Mouse (Mus musculus): Measurements from ENCODE around the gene Lancl3. TPM values are rescaled to one million over a fixed set of nuclear protein-coding genes. Genes with fewer than 3 reads are reported as not detected.
A peak's percentile ranks its signal among the peaks of the same experiment; 100 is the strongest.

Gene Lancl3
- 1 to 10 TPM; 5.8 to 6.9 TPM for total RNA-seq (2021)

GRCm38 (mm10) chrX:9199761-9200371 is at the start of gene Lancl3:
Gene Lancl3 (plus strand): TSS chrX:9199902.
- DNase-seq (ENCODE audit: low spot score in 2 of 2), result peak in 1 of 2 experiments; percentile 14
- intact Hi-C loops (cut with DNase I), result no loop called here

- DNase-seq (ENCODE audit: low spot score in 2 of 2), result no peak
- intact Hi-C loops (cut with DNase I), result no loop called here
These were observed 20.7 kb upstream of the Lancl3 start for GRCm38 (mm10) chrX:9179011-9179410.

GRCm38 (mm10) chrX:9181570-9181969 is 18.1 kb upstream of the Lancl3 start:
- intact Hi-C loops (cut with DNase I), result no loop called here
- DNase-seq (ENCODE audit: low spot score in 2 of 2), result no peak

GRCm38 (mm10) chrX:9200380-9200917 is 747 bp downstream of the Lancl3 start:
- peak; percentile 8 to 20 for DNase-seq (ENCODE audit: low spot score in 2 of 2)
- intact Hi-C loops (cut with DNase I), result no loop called here

- intact Hi-C loops (cut with DNase I), result no loop called here
- peak in 1 of 2 experiments; percentile 4 for DNase-seq (ENCODE audit: low spot score in 2 of 2)
These were observed 2.3 kb downstream of the Lancl3 start for GRCm38 (mm10) chrX:9201954-9202353.

GRCm38 (mm10) chrX:9202781-9203405 is 3.2 kb downstream of the Lancl3 start:
- DNase-seq (ENCODE audit: low spot score in 2 of 2), result no peak
- intact Hi-C loops (cut with DNase I), result no loop called here

GRCm38 (mm10) chrX:9205121-9205520 is 5.4 kb downstream of the Lancl3 start:
- intact Hi-C loops (cut with DNase I), result no loop called here
- DNase-seq (ENCODE audit: low spot score in 2 of 2), result no peak

GRCm38 (mm10) chrX:9216244-9216643 is 16.5 kb downstream of the Lancl3 start:
- DNase-seq (ENCODE audit: low spot score in 2 of 2), result no peak
- intact Hi-C loops (cut with DNase I), result no loop called here

GRCm38 (mm10) chrX:9219570-9219969 is 19.9 kb downstream of the Lancl3 start:
- no peak for DNase-seq (ENCODE audit: low spot score in 2 of 2)
- intact Hi-C loops (cut with DNase I), result no loop called here

- intact Hi-C loops (cut with DNase I), result no loop called here
- no peak for DNase-seq (ENCODE audit: low spot score in 2 of 2)
These were observed 21.5 kb downstream of the Lancl3 start for GRCm38 (mm10) chrX:9221206-9221605.

GRCm38 (mm10) chrX:9221736-9222135 is 22.0 kb downstream of the Lancl3 start:
- no peak for DNase-seq (ENCODE audit: low spot score in 2 of 2)

GRCm38 (mm10) chrX:9222412-9223221 is 22.9 kb downstream of the Lancl3 start:
- DNase-seq (ENCODE audit: low spot score in 2 of 2), result no peak
- intact Hi-C loops (cut with DNase I), result no loop called here

More at GRCm38 (mm10) chrX:9221736-9222135, 22.0 kb downstream of the Lancl3 start:
- intact Hi-C loops (cut with DNase I), result no loop called here

- intact Hi-C loops (cut with DNase I), result no loop called here
- no peak for DNase-seq (ENCODE audit: low spot score in 2 of 2)
These were observed 27.4 kb downstream of the Lancl3 start for GRCm38 (mm10) chrX:9227105-9227504.

- intact Hi-C loops (cut with DNase I), result no loop called here
- DNase-seq (ENCODE audit: low spot score in 2 of 2), result no peak
These were observed 41.3 kb downstream of the Lancl3 start for GRCm38 (mm10) chrX:9240737-9241591.

- intact Hi-C loops (cut with DNase I), result no loop called here
- no peak for DNase-seq (ENCODE audit: low spot score in 2 of 2)
These were observed 43.7 kb downstream of the Lancl3 start for GRCm38 (mm10) chrX:9243381-9243864.

GRCm38 (mm10) chrX:9244603-9245336 is 45.1 kb downstream of the Lancl3 start:
- DNase-seq (ENCODE audit: low spot score in 2 of 2), result no peak
- intact Hi-C loops (cut with DNase I), result no loop called here

- intact Hi-C loops (cut with DNase I), result no loop called here
- no peak for DNase-seq (ENCODE audit: low spot score in 2 of 2)
These were observed 49.2 kb downstream of the Lancl3 start for GRCm38 (mm10) chrX:9248911-9249310.

GRCm38 (mm10) chrX:9253990-9254389 is 54.3 kb downstream of the Lancl3 start:
- no peak for DNase-seq (ENCODE audit: low spot score in 2 of 2)

GRCm38 (mm10) chrX:9254901-9255300 is 55.2 kb downstream of the Lancl3 start:
- intact Hi-C loops (cut with DNase I), result no loop called here
- DNase-seq (ENCODE audit: low spot score in 2 of 2), result no peak

More at GRCm38 (mm10) chrX:9253990-9254389, 54.3 kb downstream of the Lancl3 start:
- intact Hi-C loops (cut with DNase I), result no loop called here
